15 mouse cellular contexts compared by ENCODE assay signal in genomic region chr7:98385168-98385567, GRCm38 (mm10). TPM values are rescaled to one million over a fixed set of nuclear protein-coding genes. Genes with fewer than 3 reads are reported as not detected.
DNase-seq lines count a peak whose midpoint lies in the region; ATAC-seq and TF ChIP-seq lines count a peak whose summit lies in the region.
"Had no signal": no experiment of that assay in that cellular context is flagged by ENCODE, and none has a peak within 500 bp of the region (broad histone marks: within the 10 kb centered on the region; RNA-seq: fewer than 3 reads in every experiment).

No protein-coding gene starts in this region.

- no peak overlapping the region for H3K9ac ChIP-seq in kidney, embryonic 16.5 days (replicated peaks; ENCODE audit: low read length)
- no peak overlapping the region for H3K9ac ChIP-seq in hindbrain, postnatal 0 days (replicated peaks; ENCODE audit: low read length)

- ATAC-seq in kidney, embryonic 16.5 days (ENCODE audit: low FRiP score, low TSS enrichment), result no peak
- ATAC-seq in hindbrain, postnatal 0 days, result no peak

- peak; percentile 59 to 65 for DNase-seq in kidney, adult 8-10 months
- peak; percentile 82 for DNase-seq in adrenal gland, postnatal 14 days
- DNase-seq in kidney, postnatal 36 days, result peak; percentile 67 to 73
- no peak for DNase-seq in layer of hippocampus, adult 18-20 months (ENCODE audit: low spot score in 2 of 2)
- DNase-seq in forebrain, embryonic 10.5 days (ENCODE audit: extremely low spot score, low spot score), result no peak
- no peak for DNase-seq in hindbrain, postnatal 0 days (ENCODE audit: low spot score)

- no peaks in the 10 kb centered on the region for H3K9me3 ChIP-seq in kidney, embryonic 16.5 days (ENCODE audit: low read length)
- no peaks in the 10 kb centered on the region for H3K9me3 ChIP-seq in forebrain, embryonic 10.5 days
- no peaks in the 10 kb centered on the region for H3K9me3 ChIP-seq in hindbrain, postnatal 0 days (ENCODE audit: low read length)
- H3K9me3 ChIP-seq: heart, embryonic 10.5 days had no signal

- H3K27me3 ChIP-seq in kidney, embryonic 16.5 days (ENCODE audit: insufficient read depth, low read length), result no peaks in the 10 kb centered on the region
- H3K27me3 ChIP-seq in small intestine, adult 2 months (ENCODE audit: control insufficient read depth, insufficient read depth, low read length), result no peaks in the 10 kb centered on the region
- no peaks in the 10 kb centered on the region for H3K27me3 ChIP-seq in forebrain, embryonic 10.5 days (ENCODE audit: poor library complexity, severe bottlenecking)
- no peaks in the 10 kb centered on the region for H3K27me3 ChIP-seq in hindbrain, postnatal 0 days (ENCODE audit: insufficient read depth, low read length)

- TF ChIP-seq POLR2A in small intestine, adult 2 months (IDR thresholded peaks at IDR 0.05; ENCODE audit: low read depth, low read length), result peak; percentile 27; the same call in 1 of the 2 replicates

- peaks cover 9% of the 10 kb centered on the region; the same call in 1 of the 2 replicates for H3K4me1 ChIP-seq in kidney, embryonic 16.5 days (ENCODE audit: insufficient read depth, low read length)
- peaks cover 60% of the 10 kb centered on the region for H3K4me1 ChIP-seq in small intestine, adult 2 months (ENCODE audit: control insufficient read depth, insufficient read depth, insufficient read length, low read length)
- peaks cover 17% of the 10 kb centered on the region for H3K4me1 ChIP-seq in forebrain, embryonic 10.5 days
- 0 out of 2 replicates have a peak, but pooled peaks cover 7% of the 10 kb centered on the region for H3K4me1 ChIP-seq in hindbrain, postnatal 0 days (ENCODE audit: insufficient read depth, low read length)

- H3K27ac ChIP-seq in kidney, embryonic 16.5 days (ENCODE audit: low read length), result no peak overlapping the region
- H3K27ac ChIP-seq in small intestine, adult 2 months (ENCODE audit: insufficient read depth, low read depth, low read length), result peak overlapping the region; percentile 89
- no peak overlapping the region for H3K27ac ChIP-seq in forebrain, embryonic 10.5 days
- H3K27ac ChIP-seq in hindbrain, postnatal 0 days, result no peak overlapping the region
- H3K27ac ChIP-seq: heart, embryonic 10.5 days; layer of hippocampus, adult 2 months; macrophage had no signal

- no peak overlapping the region for H3K4me3 ChIP-seq in kidney, embryonic 16.5 days (ENCODE audit: low read length)
- H3K4me3 ChIP-seq in small intestine, adult 2 months (ENCODE audit: low read depth, low read length), result no peak overlapping the region
- no peak overlapping the region for H3K4me3 ChIP-seq in forebrain, embryonic 10.5 days
- H3K4me3 ChIP-seq in hindbrain, postnatal 0 days (ENCODE audit: low read length), result no peak overlapping the region
- H3K4me3 ChIP-seq: erythroblast, embryonic 14.5 days; heart, embryonic 10.5 days; layer of hippocampus, adult 2 months had no signal

- no peaks in the 10 kb centered on the region for H3K36me3 ChIP-seq in kidney, embryonic 16.5 days (ENCODE audit: insufficient read depth, low read length)
- no peaks in the 10 kb centered on the region for H3K36me3 ChIP-seq in small intestine, adult 2 months (ENCODE audit: control insufficient read depth, insufficient read depth, low read length)
- no peaks in the 10 kb centered on the region for H3K36me3 ChIP-seq in forebrain, embryonic 10.5 days (replicated peaks)
- no peaks in the 10 kb centered on the region for H3K36me3 ChIP-seq in hindbrain, postnatal 0 days (ENCODE audit: insufficient read depth, low read length)
- H3K36me3 ChIP-seq: heart, embryonic 10.5 days had no signal

- TF ChIP-seq CTCF in small intestine, adult 2 months (IDR thresholded peaks at IDR 0.05; ENCODE audit: extremely low read depth, insufficient read length, insufficient replicate concordance, low read depth, low read length), result no peak
- no peak for TF ChIP-seq CTCF in hindbrain, postnatal 0 days (IDR thresholded peaks at IDR 0.05; ENCODE audit: low read depth)

- WGBS in kidney, embryonic 16.5 days, result 77% methylated on average over 1 of the region's 1 CpGs
- WGBS in small intestine, adult 2 months, result 20% methylated on average over 1 of the region's 1 CpGs
- 94% methylated on average over 1 of the region's 1 CpGs for WGBS in forebrain, embryonic 10.5 days
- 57% methylated on average over 1 of the region's 1 CpGs for WGBS in hindbrain, postnatal 0 days

- H3K4me2 ChIP-seq in kidney, embryonic 16.5 days (replicated peaks; ENCODE audit: low read depth, low read length), result no peak overlapping the region
- H3K4me2 ChIP-seq in hindbrain, postnatal 0 days (ENCODE audit: low read depth, low read length), result no peak overlapping the region

RNA-seq across cellular contexts. Expression of gene Tsku, which starts 24.0 kb away (rescaled TPM):
- 7.3 and 9.9 TPM in 2 replicates for polyA plus RNA-seq in kidney, embryonic 16.5 days (2015; fragmentation: Nextera tagmentation; extraction: Ambion mirVana)
- total RNA-seq in adrenal gland, postnatal 14 days (2021), result 12.3 and 13.2 TPM in 2 replicates
- 34.0 and 55.0 TPM in 2 replicates for polyA plus RNA-seq in small intestine, adult 2 months (2012; rRNA removed)
- total RNA-seq in layer of hippocampus, adult 18-20 months (2021), result 1 to 10 TPM; 1.1 to 1.6 TPM
- polyA plus RNA-seq in forebrain, embryonic 10.5 days (2016; fragmentation: Nextera tagmentation; extraction: Ambion mirVana), result 8.7 and 9.3 TPM in 2 replicates
- 37.6 and 48.8 TPM in 2 replicates for total RNA-seq in hindbrain, postnatal 0 days (2014; rRNA removed)
- 9.4 and 11.1 TPM in 2 replicates for polyA plus RNA-seq in hindbrain, postnatal 0 days (2015; fragmentation: Nextera tagmentation; extraction: Ambion mirVana)
- total RNA-seq: hematopoietic stem cell, adult 5-6 weeks had no signal
- polyA plus RNA-seq: erythroblast, embryonic 14.5 days had no signal

RNA-seq across cellular contexts. Expression of gene Gucy2d, which starts 55.0 kb away (rescaled TPM):
- 0.09 TPM in 1 of 2 replicates, not detected in the other for polyA plus RNA-seq in kidney, embryonic 16.5 days (2015; fragmentation: Nextera tagmentation; extraction: Ambion mirVana)
- total RNA-seq in adrenal gland, postnatal 14 days (2021), result not detected in 2 replicates
- polyA plus RNA-seq in small intestine, adult 2 months (2012; rRNA removed), result not detected in 2 replicates
- total RNA-seq in layer of hippocampus, adult 18-20 months (2021), result not detected
- polyA plus RNA-seq in forebrain, embryonic 10.5 days (2016; fragmentation: Nextera tagmentation; extraction: Ambion mirVana), result not detected in 2 replicates
- 0.18 TPM in 1 of 2 replicates, not detected in the other for total RNA-seq in hindbrain, postnatal 0 days (2014; rRNA removed)
- 0.18 and 0.20 TPM in 2 replicates for polyA plus RNA-seq in hindbrain, postnatal 0 days (2015; fragmentation: Nextera tagmentation; extraction: Ambion mirVana)
- total RNA-seq: hematopoietic stem cell, adult 5-6 weeks; layer of hippocampus, adult 2 months had no signal
- polyA plus RNA-seq: cortical plate, adult 2 months; erythroblast, embryonic 14.5 days; heart, embryonic 10.5 days; limb, embryonic 11.5 days; macrophage had no signal

Comparison
In these comparisons a context has a peak if more than half of its experiments do, and no peak if none do; other contexts are left out.
1. DNase-seq: peak in kidney, adult 8-10 months (2 of 2), adrenal gland, postnatal 14 days (single experiment) and kidney, postnatal 36 days (2 of 2); none in layer of hippocampus, adult 18-20 months (0 of 2), forebrain, embryonic 10.5 days (single experiment) and hindbrain, postnatal 0 days (single experiment).